Mouse (Mus musculus) kidney, embryonic 16.5 days (tissue): ENCODE measurements at regions not wholly inside any gene's neighbourhood (a gene's known extent, or its start where the extent isn't known, plus 50 kb on each side); places are given as distances from the start of the nearest gene placed in this dataset.

Experiments used
- ATAC-seq: fragments of 200-750 bp; cut with Nextera tagmentation; 2 replicates; pipeline ENCODE4 v1.8.0; 2017; ENCODE audit warnings: moderate TSS enrichment; ENCODE audit not compliant: low FRiP score, low TSS enrichment
- H3K27ac ChIP-seq: fragments of 300-500 bp; sonication (generic); 2 replicates; pipeline ENCODE4 v1.5.1; 2014; ENCODE audit warnings: low read length
- H3K27me3 ChIP-seq: fragments of 300-500 bp; sonication (generic); 2 replicates; pipeline ENCODE4 v1.6.1; 2014; ENCODE audit warnings: low read length, control low read depth, mixed read lengths; ENCODE audit not compliant: insufficient read depth
- H3K36me3 ChIP-seq: fragments of 300-500 bp; sonication (generic); 2 replicates; pipeline ENCODE4 v1.6.1; 2014; ENCODE audit warnings: low read length, control low read depth, mixed read lengths; ENCODE audit not compliant: insufficient read depth
- H3K4me1 ChIP-seq: fragments of 300-500 bp; sonication (generic); 2 replicates; pipeline ENCODE4 v1.6.1; 2014; ENCODE audit warnings: low read length, control low read depth, mixed read lengths; ENCODE audit not compliant: insufficient read depth
- H3K4me2 ChIP-seq: fragments of 300-500 bp; sonication (generic); replicated peaks from 2 replicates; pipeline ENCODE4 v1.6.1; 2014; ENCODE audit warnings: low read depth, low read length
- H3K4me3 ChIP-seq: fragments of 300-500 bp; sonication (generic); 2 replicates; pipeline ENCODE4 v1.5.1; 2014; ENCODE audit warnings: mild to moderate bottlenecking, low read length
- H3K9ac ChIP-seq: fragments of 300-500 bp; sonication (generic); replicated peaks from 2 replicates; pipeline ENCODE4 v1.6.1; 2014; ENCODE audit warnings: low read length
- H3K9me3 ChIP-seq: fragments of 300-500 bp; sonication (generic); 2 replicates; pipeline ENCODE4 v1.6.1; 2016; ENCODE audit warnings: low read length, control low read depth
- WGBS: fragments of 180-500 bp; shearing (Covaris S2); extraction: QIAGEN DNeasy Blood & Tissue Kit; methylation state at CpG from one replicate; pipeline ENCODE4 v1.1.7; 2014; 5-methylcytosine and 5-hydroxymethylcytosine counted together

GRCm38 (mm10) chr16:29147766-29148165 lies 61.7 kb upstream of the Hrasls start:
- Histone ChIP-seq H3K27me3 (no peaks in the 10 kb centered on the region), H3K9ac (no peak overlapping the region), H3K4me1 (no peaks in the 10 kb centered on the region), H3K9me3 (no peaks in the 10 kb centered on the region), H3K4me3 (no peak overlapping the region), H3K36me3 (no peaks in the 10 kb centered on the region), H3K27ac (no peak overlapping the region), H3K4me2 (no peak overlapping the region)
- no peak for ATAC-seq
- WGBS, result 76% methylated on average over 1 of the region's 1 CpGs

- Histone ChIP-seq H3K36me3 (no peaks in the 10 kb centered on the region), H3K4me3 (no peak overlapping the region), H3K4me1 (no peaks in the 10 kb centered on the region), H3K9me3 (no peaks in the 10 kb centered on the region), H3K9ac (no peak overlapping the region), H3K4me2 (no peak overlapping the region), H3K27ac (no peak overlapping the region), H3K27me3 (no peaks in the 10 kb centered on the region)
- ATAC-seq, result no peak
- WGBS, result 90% methylated on average over 4 of the region's 4 CpGs
Observed at GRCm38 (mm10) chr16:29119217-29119616, 90.3 kb upstream of the Hrasls start.

GRCm38 (mm10) chr16:29096791-29097190 lies 112.7 kb upstream of the Hrasls start:
- H3K9me3 ChIP-seq, result no peaks in the 10 kb centered on the region
- H3K9ac ChIP-seq, result no peak overlapping the region
- ATAC-seq, result no peak
- H3K27ac ChIP-seq, result no peak overlapping the region
- no peaks in the 10 kb centered on the region for H3K36me3 ChIP-seq
- H3K27me3 ChIP-seq, result no peaks in the 10 kb centered on the region
- no peak overlapping the region for H3K4me3 ChIP-seq
- no peak overlapping the region for H3K4me2 ChIP-seq
- H3K4me1 ChIP-seq, result no peaks in the 10 kb centered on the region
- WGBS, result 87% methylated on average over 4 of the region's 4 CpGs

GRCm38 (mm10) chr16:29065961-29066360 lies 136.5 kb upstream of the Mb21d2 start:
- H3K4me3 ChIP-seq, result no peak overlapping the region
- no peaks in the 10 kb centered on the region for H3K27me3 ChIP-seq
- 56% methylated on average over 3 of the region's 3 CpGs for WGBS
- H3K36me3 ChIP-seq, result no peaks in the 10 kb centered on the region
- H3K9ac ChIP-seq, result no peak overlapping the region
- no peak for ATAC-seq
- H3K4me1 ChIP-seq, result no peaks in the 10 kb centered on the region
- H3K4me2 ChIP-seq, result no peak overlapping the region
- H3K9me3 ChIP-seq, result no peaks in the 10 kb centered on the region
- no peak overlapping the region for H3K27ac ChIP-seq

- Histone ChIP-seq H3K4me2 (no peak overlapping the region), H3K36me3 (no peaks in the 10 kb centered on the region), H3K4me3 (no peak overlapping the region), H3K27ac (no peak overlapping the region), H3K9ac (no peak overlapping the region), H3K27me3 (no peaks in the 10 kb centered on the region), H3K4me1 (no peaks in the 10 kb centered on the region), H3K9me3 (no peaks in the 10 kb centered on the region)
- ATAC-seq, result no peak
- WGBS, result 86% methylated on average over 4 of the region's 4 CpGs
Observed at GRCm38 (mm10) chr16:29065097-29065785, 135.8 kb upstream of the Mb21d2 start.

- ATAC-seq, result no peak
- H3K9ac ChIP-seq, result no peak overlapping the region
- H3K27me3 ChIP-seq, result no peaks in the 10 kb centered on the region
- no peak overlapping the region for H3K27ac ChIP-seq
- no peaks in the 10 kb centered on the region for H3K9me3 ChIP-seq
- no peaks in the 10 kb centered on the region for H3K36me3 ChIP-seq
- H3K4me1 ChIP-seq, result no peaks in the 10 kb centered on the region
- H3K4me2 ChIP-seq, result no peak overlapping the region
- H3K4me3 ChIP-seq, result no peak overlapping the region
Observed at GRCm38 (mm10) chr16:29063377-29063776, 133.9 kb upstream of the Mb21d2 start.

- no peak overlapping the region for H3K9ac ChIP-seq
- WGBS, result 82% methylated on average over 5 of the region's 5 CpGs
- no peak overlapping the region for H3K27ac ChIP-seq
- H3K4me1 ChIP-seq, result no peaks in the 10 kb centered on the region
- no peaks in the 10 kb centered on the region for H3K36me3 ChIP-seq
- no peak for ATAC-seq
- no peaks in the 10 kb centered on the region for H3K27me3 ChIP-seq
- H3K9me3 ChIP-seq, result no peaks in the 10 kb centered on the region
- no peak overlapping the region for H3K4me2 ChIP-seq
- H3K4me3 ChIP-seq, result no peak overlapping the region
Observed at GRCm38 (mm10) chr16:29057076-29057475, 127.6 kb upstream of the Mb21d2 start.

GRCm38 (mm10) chr16:29054423-29054822 lies 125.0 kb upstream of the Mb21d2 start:
- Histone ChIP-seq H3K27me3 (no peaks in the 10 kb centered on the region), H3K4me1 (no peaks in the 10 kb centered on the region), H3K4me2 (no peak overlapping the region), H3K9ac (no peak overlapping the region), H3K27ac (no peak overlapping the region), H3K36me3 (no peaks in the 10 kb centered on the region), H3K4me3 (no peak overlapping the region), H3K9me3 (no peaks in the 10 kb centered on the region)
- WGBS, result 52% methylated on average over 8 of the region's 8 CpGs
- no peak for ATAC-seq

GRCm38 (mm10) chr16:29046453-29046993 lies 117.0 kb upstream of the Mb21d2 start:
- H3K27ac ChIP-seq, result no peak overlapping the region
- no peak overlapping the region for H3K4me3 ChIP-seq
- no peaks in the 10 kb centered on the region for H3K9me3 ChIP-seq
- no peak overlapping the region for H3K4me2 ChIP-seq
- no peak overlapping the region for H3K9ac ChIP-seq
- 48% methylated on average over 6 of the region's 6 CpGs for WGBS
- H3K27me3 ChIP-seq, result no peaks in the 10 kb centered on the region
- H3K4me1 ChIP-seq, result no peaks in the 10 kb centered on the region
- no peaks in the 10 kb centered on the region for H3K36me3 ChIP-seq
- ATAC-seq, result peak; percentile 61; the same call in 1 of the 2 replicates

GRCm38 (mm10) chr16:29035523-29035922 lies 106.0 kb upstream of the Mb21d2 start:
- H3K36me3 ChIP-seq, result no peaks in the 10 kb centered on the region
- no peaks in the 10 kb centered on the region for H3K9me3 ChIP-seq
- H3K27ac ChIP-seq, result no peak overlapping the region
- H3K27me3 ChIP-seq, result no peaks in the 10 kb centered on the region
- no peak overlapping the region for H3K4me2 ChIP-seq
- no peaks in the 10 kb centered on the region for H3K4me1 ChIP-seq
- WGBS, result 76% methylated on average over 5 of the region's 5 CpGs
- no peak for ATAC-seq
- no peak overlapping the region for H3K9ac ChIP-seq
- H3K4me3 ChIP-seq, result no peak overlapping the region
